Mouse (Mus musculus): ENCODE measurements at regions not wholly inside any gene's neighbourhood (a gene's known extent, or its start where the extent isn't known, plus 50 kb on each side); places are given as distances from the start of the nearest gene placed in this dataset.
"Not testable (repeated sequence)": the region's sequence is repeated elsewhere in the genome, so short reads cannot be mapped to it uniquely, and the experiment has no call there.

GRCm38 (mm10) chr7:111834356-111834755 lies 54.6 kb upstream of the Galnt18 start:
- not testable (repeated sequence) for H3K27ac ChIP-seq (replicated peaks); H3K9me3 ChIP-seq; H3K27me3 ChIP-seq (replicated peaks; ENCODE audit: low read depth, poor library complexity, severe bottlenecking); H3K4me3 ChIP-seq; DNase-seq (ENCODE audit: low spot score); H3K4me1 ChIP-seq; H3K36me3 ChIP-seq (replicated peaks)

- DNase-seq (ENCODE audit: low spot score), result no peak
- Histone ChIP-seq H3K27me3 (replicated peaks; ENCODE audit: low read depth, poor library complexity, severe bottlenecking) (no peaks in the 10 kb centered on the region), H3K9me3 (no peaks in the 10 kb centered on the region), H3K4me3 (no peak overlapping the region), H3K4me1 (no peaks in the 10 kb centered on the region), H3K27ac (replicated peaks) (no peak overlapping the region), H3K36me3 (replicated peaks) (no peaks in the 10 kb centered on the region)
- WGBS, result 73% methylated on average over 1 of the region's 1 CpGs
These were observed 50.2 kb upstream of the Galnt18 start for GRCm38 (mm10) chr7:111829931-111830330.
